Mouse (Mus musculus) myocyte (in vitro differentiated cells): ENCODE data around the gene Trim62. TPM values are rescaled to one million over a fixed set of nuclear protein-coding genes. Genes with fewer than 3 reads are reported as not detected.
A peak's percentile ranks its signal among the peaks of the same experiment; 100 is the strongest.

Experiments used
- H3K27me3 ChIP-seq: one replicate; pipeline ENCODE4 v1.6.1; 2011; ENCODE audit not compliant: control insufficient read depth, insufficient read depth, insufficient read length
- H3K36me3 ChIP-seq: one replicate; pipeline ENCODE4 v1.6.1; 2011; ENCODE audit not compliant: control insufficient read depth, insufficient read depth
- H3K4me2 ChIP-seq: one replicate; pipeline ENCODE4 v1.6.1; 2011; ENCODE audit warnings: low read depth, control low read depth
- H3K4me3 ChIP-seq: one replicate; pipeline ENCODE4 v1.5.1; 2011; ENCODE audit warnings: mild to moderate bottlenecking, control low read depth, moderate library complexity
- H3K79me2 ChIP-seq: one replicate; pipeline ENCODE4 v1.6.1; 2011; ENCODE audit not compliant: control insufficient read depth, insufficient read depth
- H3ac ChIP-seq: one replicate; pipeline ENCODE4 v1.6.1; 2011; ENCODE audit not compliant: control insufficient read depth, insufficient read length
- CEBPB ChIP-seq: IDR thresholded peaks from 2 replicates; pipeline ENCODE4 v1.6.1; 2011; ENCODE audit warnings: mild to moderate bottlenecking, moderate library complexity; ENCODE audit not compliant: poor library complexity, insufficient read depth, severe bottlenecking
- E2F4 ChIP-seq: IDR thresholded peaks from one replicate; pipeline ENCODE4 v1.6.1; 2011; ENCODE audit warnings: mild to moderate bottlenecking, control low read depth, moderate library complexity; ENCODE audit not compliant: insufficient read depth
- MAX ChIP-seq: IDR thresholded peaks from one replicate; pipeline ENCODE4 v1.6.1; 2011; ENCODE audit warnings: low read depth, mild to moderate bottlenecking, control low read depth
- MYOD1 ChIP-seq, 3 experiments: IDR thresholded peaks; one replicate each; pipeline ENCODE4 v1.6.1; 2011; ENCODE audit warnings: control low read depth in 2 of 3, low read depth in 2 of 3, mild to moderate bottlenecking in 2 of 3, moderate library complexity in 1 of 3; ENCODE audit not compliant: insufficient read length in 2 of 3, control insufficient read depth in 1 of 3
- MYOG ChIP-seq, 3 experiments: IDR thresholded peaks; one replicate each; pipeline ENCODE4 v1.6.1; 2011; ENCODE audit warnings: control low read depth in 2 of 3, low read depth in 2 of 3, mild to moderate bottlenecking in 2 of 3; ENCODE audit not compliant: insufficient read length in 2 of 3, control insufficient read depth in 1 of 3, insufficient read depth in 1 of 3
- POLR2A ChIP-seq: IDR thresholded peaks from one replicate; pipeline ENCODE4 v1.6.1; 2011; ENCODE audit warnings: low read depth, mild to moderate bottlenecking, control low read depth, moderate library complexity; ENCODE audit not compliant: insufficient read length
- POLR2AphosphoS2 ChIP-seq: IDR thresholded peaks from one replicate; pipeline ENCODE4 v1.6.1; 2011; ENCODE audit warnings: low read depth, control low read depth; ENCODE audit not compliant: insufficient read length
- REST ChIP-seq: IDR thresholded peaks from one replicate; pipeline ENCODE4 v1.6.1; 2011; ENCODE audit warnings: mild to moderate bottlenecking, control low read depth, moderate library complexity; ENCODE audit not compliant: insufficient read depth, insufficient read length
- SRF ChIP-seq: IDR thresholded peaks from one replicate; pipeline ENCODE4 v1.6.1; 2011; ENCODE audit warnings: low read depth; ENCODE audit not compliant: control insufficient read depth, insufficient read length
- TCF12 ChIP-seq: IDR thresholded peaks from one replicate; pipeline ENCODE4 v1.6.1; 2011; ENCODE audit warnings: mild to moderate bottlenecking, control low read depth; ENCODE audit not compliant: poor library complexity, insufficient read depth, severe bottlenecking
- TCF3 ChIP-seq: IDR thresholded peaks from one replicate; pipeline ENCODE4 v1.6.1; 2011; ENCODE audit warnings: low read depth, control low read depth; ENCODE audit not compliant: insufficient read length
- USF1 ChIP-seq: IDR thresholded peaks from one replicate; pipeline ENCODE4 v1.6.1; 2011; ENCODE audit warnings: low read depth, mild to moderate bottlenecking, control low read depth, moderate library complexity
- polyA plus RNA-seq: library from polyadenylated mRNA; unstranded; fragments of >200 nt; fragmentation: generic; extraction: Trizol; gene quantifications from one replicate; pipeline ENCODE4 v1.2.1, GENCODE M21; 2012; ENCODE audit warnings: missing spikeins

Gene Trim62
- polyA plus RNA-seq, 1 experiment = 0.65 TPM

DNA sequence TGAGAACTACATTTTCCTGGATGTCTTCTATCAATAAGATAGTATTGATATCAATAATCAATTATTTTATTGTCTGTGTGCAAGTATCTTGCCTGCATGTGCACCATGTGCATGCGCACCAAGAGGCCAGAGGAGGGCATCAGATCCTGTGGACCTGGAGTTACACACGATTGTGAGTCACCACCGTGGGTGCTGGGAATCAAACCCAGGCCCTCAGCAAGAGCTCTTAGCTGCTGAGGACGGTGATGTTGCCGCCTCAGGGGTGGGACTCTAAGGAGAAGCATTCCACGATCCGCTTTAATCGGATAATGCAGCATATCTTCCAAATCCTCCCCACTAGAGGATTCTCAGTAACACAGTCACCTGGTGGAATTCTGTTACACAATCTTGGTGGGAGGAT lies 2.2 kb downstream of the Trim62 start:
- no peak overlapping the region for H3K4me2 ChIP-seq
- no peak overlapping the region for H3K4me3 ChIP-seq
- no peak overlapping the region for H3ac ChIP-seq
- peaks cover 15% of the 10 kb centered on the region for H3K27me3 ChIP-seq
- no peaks in the 10 kb centered on the region for H3K36me3 ChIP-seq
- TF ChIP-seq SRF (no peak), POLR2AphosphoS2 (no peak), MYOD1 (IDR thresholded peaks at IDR 0.05; ENCODE audit: control insufficient read depth in 1 of 3, insufficient read length in 2 of 3, low read depth in 2 of 3) (no peak), POLR2A (no peak), MAX (no peak), CEBPB (no peak), TCF3 (no peak), MYOG (IDR thresholded peaks at IDR 0.05; ENCODE audit: control insufficient read depth in 1 of 3, insufficient read depth in 1 of 3, insufficient read length in 2 of 3, low read depth in 2 of 3) (no peak), E2F4 (no peak), USF1 (no peak), TCF12 (no peak), REST (no peak)
- H3K79me2 ChIP-seq = no peaks in the 10 kb centered on the region

DNA sequence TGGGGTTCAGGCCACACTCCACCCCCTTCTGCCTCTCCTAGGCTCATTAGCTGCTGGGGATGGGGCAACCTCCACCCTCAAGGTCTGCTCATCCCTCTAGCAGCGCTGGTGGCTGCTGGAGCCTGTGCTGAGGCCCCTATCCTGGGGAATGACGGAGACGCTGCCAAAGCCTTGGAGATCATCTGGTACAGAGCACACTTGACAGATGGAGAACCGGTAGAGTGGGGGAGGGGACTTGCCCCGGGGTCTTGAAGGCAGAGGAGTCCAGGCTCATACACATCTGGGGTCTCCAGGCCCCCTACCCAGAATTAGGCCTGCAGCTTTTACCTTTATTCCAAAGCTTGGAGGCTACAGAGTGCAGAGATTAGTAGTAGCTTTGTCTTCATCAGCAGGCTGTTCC lies 3.2 kb downstream of the Trim62 start:
- Histone ChIP-seq H3ac (no peak overlapping the region), H3K4me3 (no peak overlapping the region), H3K36me3 (no peaks in the 10 kb centered on the region), H3K4me2 (no peak overlapping the region), H3K79me2 (no peaks in the 10 kb centered on the region), H3K27me3 (peaks cover 15% of the 10 kb centered on the region)
- TF ChIP-seq POLR2A (no peak), MAX (no peak), TCF12 (no peak), TCF3 (no peak), REST (no peak), E2F4 (no peak), SRF (no peak), MYOG (IDR thresholded peaks at IDR 0.05; ENCODE audit: control insufficient read depth in 1 of 3, insufficient read depth in 1 of 3, insufficient read length in 2 of 3, low read depth in 2 of 3) (no peak), POLR2AphosphoS2 (no peak)

DNA sequence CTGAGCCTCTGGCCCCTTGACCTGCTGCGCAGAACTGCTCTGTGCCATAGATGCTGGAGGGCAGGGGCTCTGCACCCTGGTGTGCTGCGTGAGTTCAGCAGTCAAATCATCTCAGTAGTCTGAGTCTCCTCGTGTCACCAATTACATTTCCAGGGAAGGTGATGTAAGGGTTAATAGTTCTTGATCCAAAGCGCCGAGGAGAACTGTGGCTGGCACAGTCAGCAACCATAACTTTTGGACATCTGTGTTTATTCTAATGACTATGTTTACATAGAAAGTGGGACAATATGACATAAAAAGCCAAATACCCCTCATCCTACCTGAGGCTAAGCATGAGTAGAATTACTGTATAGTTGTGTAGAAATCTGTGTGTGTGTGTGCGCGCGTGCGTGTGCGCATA lies 3.6 kb downstream of the Trim62 start:
- TF ChIP-seq REST = no peak
- Histone ChIP-seq H3ac (no peak overlapping the region), H3K4me2 (no peak overlapping the region), H3K4me3 (no peak overlapping the region), H3K36me3 (no peaks in the 10 kb centered on the region), H3K79me2 (no peaks in the 10 kb centered on the region), H3K27me3 (peaks cover 15% of the 10 kb centered on the region)

DNA sequence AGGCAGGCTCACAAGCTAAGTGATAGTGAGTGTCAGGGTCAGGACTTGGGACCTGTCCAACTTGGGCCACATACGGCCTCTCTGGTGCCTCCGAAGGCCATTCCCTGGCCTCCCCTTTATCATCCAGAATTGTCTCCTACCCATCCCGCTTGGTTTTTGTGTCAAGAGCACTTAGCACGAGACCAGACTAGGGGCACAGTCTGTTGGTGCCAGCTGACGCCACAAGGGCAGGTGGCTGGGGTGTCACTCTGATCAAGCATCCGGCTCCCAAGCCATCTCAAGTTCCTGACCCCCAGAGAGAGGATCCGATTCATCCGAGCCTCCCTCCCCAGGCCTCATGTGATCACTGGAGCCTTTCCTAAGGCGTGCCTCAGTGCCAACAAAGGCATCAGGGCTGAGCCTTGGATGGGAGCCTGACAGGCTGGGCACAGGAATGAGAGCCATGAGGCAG lies 4.3 kb downstream of the Trim62 start:
- no peak for TF ChIP-seq MAX
- no peak for TF ChIP-seq TCF12
- no peak for TF ChIP-seq E2F4
- TF ChIP-seq REST = no peak
- TF ChIP-seq SRF = no peak
- peak in 2 of 3 experiments; percentile 47 to 66 for TF ChIP-seq MYOG (IDR thresholded peaks at IDR 0.05; ENCODE audit: control insufficient read depth in 1 of 3, insufficient read depth in 1 of 3, insufficient read length in 2 of 3, low read depth in 2 of 3)
- TF ChIP-seq MYOD1 (IDR thresholded peaks at IDR 0.05; ENCODE audit: control insufficient read depth in 1 of 3, insufficient read length in 2 of 3, low read depth in 2 of 3) = peak in 2 of 3 experiments; percentile 62 to 80
- H3K79me2 ChIP-seq = no peaks in the 10 kb centered on the region
- H3K36me3 ChIP-seq = no peaks in the 10 kb centered on the region
- H3K4me3 ChIP-seq = no peak overlapping the region
- H3K27me3 ChIP-seq = peaks cover 17% of the 10 kb centered on the region
- no peak overlapping the region for H3K4me2 ChIP-seq
- no peak overlapping the region for H3ac ChIP-seq

DNA sequence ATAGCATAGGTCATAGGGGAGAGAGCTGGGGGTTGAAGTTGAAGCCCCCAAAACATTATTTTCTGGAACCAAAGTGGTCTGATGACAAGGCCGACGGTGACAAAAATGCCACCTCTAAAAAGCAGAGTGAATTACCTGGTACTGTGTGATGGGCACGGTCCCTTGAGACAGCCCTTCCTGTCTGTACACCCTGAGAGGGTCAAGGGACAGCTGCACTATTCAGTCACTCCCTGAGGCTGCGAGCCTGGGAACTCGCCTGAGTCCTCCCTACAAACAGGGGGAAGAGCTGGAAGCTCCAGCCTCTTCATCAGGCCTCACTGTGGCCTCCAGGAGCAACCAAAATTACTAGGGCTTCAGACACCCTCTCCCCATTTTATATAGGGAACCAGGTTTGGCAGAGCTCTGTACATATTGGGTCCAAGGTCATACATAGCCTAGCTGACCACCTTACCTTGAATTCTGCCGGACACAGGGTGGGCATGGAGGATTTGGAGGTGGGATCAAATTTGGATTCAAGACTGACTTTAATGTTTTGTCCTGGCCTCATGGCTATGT lies 5.1 kb downstream of the Trim62 start:
- TF ChIP-seq TCF3 = no peak
- no peak for TF ChIP-seq POLR2AphosphoS2
- Histone ChIP-seq H3K79me2 (no peaks in the 10 kb centered on the region), H3K4me2 (no peak overlapping the region), H3K27me3 (peaks cover 25% of the 10 kb centered on the region), H3K36me3 (no peaks in the 10 kb centered on the region), H3K4me3 (no peak overlapping the region), H3ac (no peak overlapping the region)
